Mouse (Mus musculus) liver, embryonic 13.5 days (tissue): ENCODE measurements around the gene Pcsk4. TPM values are rescaled to one million over a fixed set of nuclear protein-coding genes. Genes with fewer than 3 reads are reported as not detected.
"Not testable (repeated sequence)": the region's sequence is repeated elsewhere in the genome, so short reads cannot be mapped to it uniquely, and the experiment has no call there.

Experiments
- ATAC-seq: fragments of 200-750 bp; cut with Nextera tagmentation; 2 replicates; pipeline ENCODE4 v1.8.0; 2017; ENCODE audit warnings: low read depth, mild to moderate bottlenecking, moderate number of reproducible peaks, moderate library complexity
- DNase-seq: peaks from one replicate; pipeline ENCODE4 v3.0.0; 2022
- H3K27ac ChIP-seq: fragments of 300-500 bp; sonication (generic); 2 replicates; pipeline ENCODE4 v1.5.1; 2015; ENCODE audit warnings: moderate library complexity, mild to moderate bottlenecking, inconsistent platforms
- H3K27me3 ChIP-seq: fragments of 300-500 bp; sonication (generic); 2 replicates; pipeline ENCODE4 v1.6.1; 2015; ENCODE audit warnings: mild to moderate bottlenecking, inconsistent platforms
- H3K36me3 ChIP-seq: fragments of 300-500 bp; sonication (generic); 2 replicates; pipeline ENCODE4 v1.6.1; 2015; ENCODE audit warnings: mild to moderate bottlenecking, inconsistent platforms
- H3K4me1 ChIP-seq: fragments of 300-500 bp; sonication (generic); replicated peaks from 2 replicates; pipeline ENCODE4 v1.6.1; 2015; ENCODE audit warnings: inconsistent platforms
- H3K4me2 ChIP-seq: fragments of 300-500 bp; sonication (generic); 2 replicates; pipeline ENCODE4 v1.6.1; 2015; ENCODE audit warnings: inconsistent platforms, mild to moderate bottlenecking, moderate library complexity
- H3K4me3 ChIP-seq: fragments of 300-500 bp; sonication (generic); replicated peaks from 2 replicates; pipeline ENCODE4 v1.5.1; 2015; ENCODE audit warnings: mild to moderate bottlenecking, inconsistent platforms
- H3K9ac ChIP-seq: fragments of 300-500 bp; sonication (generic); 2 replicates; pipeline ENCODE4 v1.6.1; 2015; ENCODE audit warnings: mild to moderate bottlenecking, inconsistent platforms
- H3K9me3 ChIP-seq: fragments of 300-500 bp; sonication (generic); replicated peaks from 2 replicates; pipeline ENCODE4 v1.6.1; 2016; ENCODE audit warnings: inconsistent platforms
- WGBS: fragments of 180-500 bp; shearing (Covaris S2); methylation state at CpG from one replicate; pipeline ENCODE4 v1.1.7; 2015; ENCODE audit not compliant: insufficient replicate concordance; 5-methylcytosine and 5-hydroxymethylcytosine counted together
- polyA plus RNA-seq: library from polyadenylated mRNA; unstranded; fragments of >200 nt; fragmentation: Nextera tagmentation; extraction: Ambion mirVana; gene quantifications from 2 replicates; pipeline ENCODE4 v1.2.1, GENCODE M21; 2015

Pcsk4 gene
- polyA plus RNA-seq, 1 experiment from 2014 or later = 5.3 TPM

- Histone ChIP-seq H3K36me3 (no peaks in the 10 kb centered on the region), H3K27me3 (peaks cover 83% of the 10 kb centered on the region), H3K27ac (no peak overlapping the region), H3K4me1 (peaks cover 79% of the 10 kb centered on the region), H3K9me3 (no peaks in the 10 kb centered on the region), H3K9ac (peak overlapping the region; percentile 66), H3K4me3 (peak overlapping the region; percentile 57), H3K4me2 (peak overlapping the region; percentile 78)
- DNase-seq = no peak
- 18% methylated on average over 17 of the region's 17 CpGs for WGBS
- ATAC-seq = no peak
Measured at GRCm38 (mm10) chr10:80347514-80347967, 18.2 kb upstream of the Pcsk4 start.

- H3K36me3 ChIP-seq, H3K9me3 ChIP-seq, DNase-seq, ATAC-seq: not testable (repeated sequence)
- WGBS = 79% methylated on average over 5 of the region's 6 CpGs
- peak overlapping the region; percentile 56; the same call in 1 of the 2 replicates for H3K4me3 ChIP-seq
- peak overlapping the region; percentile 82 for H3K4me2 ChIP-seq
- peak overlapping the region; percentile 75; the same call in 1 of the 2 replicates for H3K9ac ChIP-seq
- peaks cover 83% of the 10 kb centered on the region for H3K27me3 ChIP-seq
- H3K27ac ChIP-seq = peak overlapping the region; percentile 98; the same call in 1 of the 2 replicates
- peaks cover 83% of the 10 kb centered on the region for H3K4me1 ChIP-seq
Measured at GRCm38 (mm10) chr10:80345929-80346328, 16.6 kb upstream of the Pcsk4 start.

GRCm38 (mm10) chr10:80345122-80345521, 15.8 kb upstream of the Pcsk4 start:
- Histone ChIP-seq H3K9me3 (no peaks in the 10 kb centered on the region), H3K9ac (peak overlapping the region; percentile 75), H3K4me3 (peak overlapping the region; percentile 56), H3K27ac (peak overlapping the region; percentile 98), H3K4me1 (peaks cover 87% of the 10 kb centered on the region), H3K27me3 (peaks cover 85% of the 10 kb centered on the region), H3K36me3 (no peaks in the 10 kb centered on the region), H3K4me2 (peak overlapping the region; percentile 82)
- peak; percentile 73 for DNase-seq
- WGBS = 2% methylated on average over 16 of the region's 16 CpGs
- peak; percentile 41 for ATAC-seq

- H3K4me3 ChIP-seq = peak overlapping the region; percentile 56
- DNase-seq (peak; percentile 84), ATAC-seq (peak; percentile 82)
- no peaks in the 10 kb centered on the region for H3K9me3 ChIP-seq
- H3K9ac ChIP-seq = peak overlapping the region; percentile 75
- 7% methylated on average over 9 of the region's 9 CpGs for WGBS
- peaks cover 89% of the 10 kb centered on the region for H3K4me1 ChIP-seq
- peak overlapping the region; percentile 98 for H3K27ac ChIP-seq
- peaks cover 76% of the 10 kb centered on the region for H3K27me3 ChIP-seq
- H3K4me2 ChIP-seq = peak overlapping the region; percentile 82
- H3K36me3 ChIP-seq = no peaks in the 10 kb centered on the region
Measured at GRCm38 (mm10) chr10:80344131-80344661, 14.9 kb upstream of the Pcsk4 start.

GRCm38 (mm10) chr10:80343425-80343895, 14.2 kb upstream of the Pcsk4 start:
- DNase-seq = no peak
- Histone ChIP-seq H3K4me1 (peaks cover 82% of the 10 kb centered on the region), H3K9ac (peak overlapping the region; percentile 75), H3K27me3 (peaks cover 68% of the 10 kb centered on the region), H3K9me3 (no peaks in the 10 kb centered on the region), H3K27ac (peak overlapping the region; percentile 98), H3K36me3 (no peaks in the 10 kb centered on the region), H3K4me2 (peak overlapping the region; percentile 82), H3K4me3 (peak overlapping the region; percentile 56)
- ATAC-seq = 0 out of 2 replicates have a peak, but pooled peaks have one; percentile 6
- WGBS = 21% methylated on average over 13 of the region's 13 CpGs

- DNase-seq (peak; percentile 66), ATAC-seq (peak; percentile 8; the same call in 1 of the 2 replicates)
- Histone ChIP-seq H3K4me3 (peak overlapping the region; percentile 56), H3K27ac (peak overlapping the region; percentile 98), H3K4me2 (peak overlapping the region; percentile 82), H3K9ac (peak overlapping the region; percentile 75), H3K9me3 (no peaks in the 10 kb centered on the region), H3K36me3 (no peaks in the 10 kb centered on the region), H3K27me3 (peaks cover 63% of the 10 kb centered on the region), H3K4me1 (peaks cover 76% of the 10 kb centered on the region)
- WGBS = under 1% methylated on average over 33 of the region's 33 CpGs
Measured at GRCm38 (mm10) chr10:80342749-80343424, 13.6 kb upstream of the Pcsk4 start.

- Histone ChIP-seq H3K9ac (peak overlapping the region; percentile 75), H3K4me3 (peak overlapping the region; percentile 56), H3K27ac (no peak overlapping the region), H3K4me2 (peak overlapping the region; percentile 82), H3K36me3 (no peaks in the 10 kb centered on the region), H3K4me1 (peaks cover 71% of the 10 kb centered on the region), H3K9me3 (no peaks in the 10 kb centered on the region), H3K27me3 (peaks cover 57% of the 10 kb centered on the region)
- ATAC-seq (no peak), DNase-seq (no peak)
- WGBS = 5% methylated on average over 26 of the region's 26 CpGs
Measured at GRCm38 (mm10) chr10:80342305-80342748, 13.0 kb upstream of the Pcsk4 start.

- Histone ChIP-seq H3K4me1 (peaks cover 67% of the 10 kb centered on the region), H3K36me3 (no peaks in the 10 kb centered on the region), H3K9me3 (no peaks in the 10 kb centered on the region), H3K9ac (peak overlapping the region; percentile 23), H3K27me3 (peaks cover 52% of the 10 kb centered on the region), H3K4me2 (peak overlapping the region; percentile 82), H3K27ac (no peak overlapping the region), H3K4me3 (peak overlapping the region; percentile 56)
- DNase-seq (no peak), ATAC-seq (no peak)
- WGBS = 4% methylated on average over 47 of the region's 47 CpGs
Measured at GRCm38 (mm10) chr10:80341491-80342304, 12.4 kb upstream of the Pcsk4 start.

- peaks cover 63% of the 10 kb centered on the region for H3K4me1 ChIP-seq
- H3K4me3 ChIP-seq = peak overlapping the region; percentile 56; the same call in 1 of the 2 replicates
- ATAC-seq = no peak
Measured at GRCm38 (mm10) chr10:80341026-80341425, 11.7 kb upstream of the Pcsk4 start.

GRCm38 (mm10) chr10:80339941-80340750, 10.8 kb upstream of the Pcsk4 start:
- no peak overlapping the region for H3K27ac ChIP-seq
- ATAC-seq = peak; percentile 32
- H3K36me3 ChIP-seq = peaks cover 15% of the 10 kb centered on the region
- peak overlapping the region; percentile 59 for H3K4me2 ChIP-seq
- H3K4me3 ChIP-seq = peak overlapping the region; percentile 30
- peaks cover 43% of the 10 kb centered on the region for H3K27me3 ChIP-seq
- peak; percentile 81 for DNase-seq
- H3K4me1 ChIP-seq = peaks cover 55% of the 10 kb centered on the region
- no peaks in the 10 kb centered on the region for H3K9me3 ChIP-seq
- peak overlapping the region; percentile 15; the same call in 1 of the 2 replicates for H3K9ac ChIP-seq
- WGBS = 18% methylated on average over 19 of the region's 19 CpGs

More at GRCm38 (mm10) chr10:80341026-80341425, 11.7 kb upstream of the Pcsk4 start:
- 29% methylated on average over 21 of the region's 21 CpGs for WGBS
- Histone ChIP-seq H3K9ac (no peak overlapping the region), H3K27me3 (peaks cover 47% of the 10 kb centered on the region), H3K27ac (no peak overlapping the region), H3K4me2 (peak overlapping the region; percentile 82), H3K36me3 (peaks cover 6% of the 10 kb centered on the region), H3K9me3 (no peaks in the 10 kb centered on the region)
- no peak for DNase-seq
